Mouse (Mus musculus): ENCODE data around the gene Atp6v1g2.

Atp6v1g2 gene

DNA sequence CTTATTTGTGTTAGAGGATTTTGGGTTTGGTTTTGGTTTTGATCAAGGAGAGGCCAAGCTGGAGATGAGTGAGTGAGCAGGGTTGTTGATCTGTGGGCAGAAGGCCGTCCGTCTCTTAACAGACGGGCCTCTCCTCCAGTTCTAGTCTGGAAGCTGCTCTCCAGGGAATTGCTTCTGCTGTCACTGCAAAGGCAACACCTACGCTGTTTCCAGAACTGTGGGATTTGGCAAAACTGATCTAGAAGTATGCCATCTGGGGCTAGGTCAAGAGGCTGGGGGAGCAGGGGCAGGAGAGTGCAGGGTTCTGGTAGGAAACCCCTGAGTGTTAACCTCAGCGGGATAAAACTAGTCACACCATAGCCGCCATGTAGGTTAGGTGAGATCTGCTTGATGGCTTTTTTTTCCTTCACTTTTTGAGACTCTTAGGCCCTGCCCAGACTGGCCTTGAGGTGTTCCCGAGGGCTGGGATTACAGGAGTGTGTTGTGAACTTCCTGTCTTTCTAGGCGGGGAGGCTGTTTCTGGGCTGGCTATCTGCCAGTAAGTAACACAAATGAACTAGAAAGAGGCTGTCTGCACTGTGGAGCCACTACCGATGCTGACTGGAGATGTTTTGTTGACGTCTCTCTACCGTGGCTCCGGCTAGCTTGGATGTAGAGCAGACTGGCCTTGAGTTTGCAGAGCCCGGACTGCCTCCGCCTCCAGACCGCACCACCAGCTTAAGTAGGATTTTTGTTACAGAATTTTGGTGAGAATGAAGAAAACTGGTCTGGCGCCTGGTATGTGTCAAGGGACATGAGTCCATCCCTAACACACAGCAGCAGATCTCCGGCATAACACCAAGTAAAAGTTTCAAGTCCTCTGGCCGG lies at the start of gene Atp6v1g2:
TSS of gene Atp6v1g2 (plus strand) at position 547 of the 867 bp plus-strand sequence.
- DNase-seq (ENCODE audit: low spot score in 2 of 2): no peak

DNA sequence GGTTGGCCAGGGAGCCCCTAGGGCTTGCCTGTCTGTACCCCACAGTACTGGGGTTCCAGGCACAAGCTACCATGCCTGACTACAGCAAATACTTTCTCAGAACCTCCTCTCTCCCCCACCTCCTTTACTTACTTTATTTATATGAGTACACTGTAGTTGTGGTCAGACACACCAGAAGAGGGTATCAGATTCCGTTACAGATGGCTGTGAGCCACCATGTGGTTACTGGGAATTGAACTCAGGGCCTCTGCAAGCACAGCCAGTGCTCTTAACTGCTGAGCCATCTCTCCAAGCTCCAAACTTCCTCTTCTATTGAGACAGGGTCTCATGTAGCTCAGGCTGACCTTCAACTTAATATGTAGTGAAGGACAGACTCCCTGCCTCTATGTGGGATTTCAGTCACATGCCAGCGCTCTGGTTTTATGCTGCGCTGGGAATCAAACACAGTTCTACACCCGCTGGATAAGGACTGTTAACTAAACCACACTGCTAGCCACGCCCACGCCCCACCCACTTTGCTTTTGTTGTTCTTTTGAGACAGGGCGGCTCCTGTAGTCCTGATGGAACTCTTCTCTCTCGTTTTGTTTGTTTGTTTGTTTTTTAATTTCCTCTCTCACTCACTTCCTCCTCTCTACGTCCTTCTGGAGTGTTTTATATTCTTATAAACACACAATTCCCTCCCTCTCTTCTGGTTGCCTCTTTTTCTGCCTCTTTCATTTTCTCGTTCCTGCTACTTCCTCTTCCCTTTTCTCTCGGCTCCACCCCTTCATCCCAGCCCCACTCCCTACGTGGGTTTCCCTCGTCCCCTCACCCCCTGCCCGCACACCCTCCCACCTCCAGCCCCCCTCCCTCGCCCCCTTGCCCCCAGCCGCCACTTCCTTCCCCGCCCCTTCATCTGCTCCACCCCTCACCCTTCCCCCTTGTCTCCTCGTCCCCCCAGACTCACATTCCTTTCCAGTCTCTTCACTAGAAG lies 47.5 kb upstream of the Atp6v1g2 start:
- peak in 1 of 2 experiments; percentile 64 for DNase-seq (ENCODE audit: low spot score in 2 of 2)

DNA sequence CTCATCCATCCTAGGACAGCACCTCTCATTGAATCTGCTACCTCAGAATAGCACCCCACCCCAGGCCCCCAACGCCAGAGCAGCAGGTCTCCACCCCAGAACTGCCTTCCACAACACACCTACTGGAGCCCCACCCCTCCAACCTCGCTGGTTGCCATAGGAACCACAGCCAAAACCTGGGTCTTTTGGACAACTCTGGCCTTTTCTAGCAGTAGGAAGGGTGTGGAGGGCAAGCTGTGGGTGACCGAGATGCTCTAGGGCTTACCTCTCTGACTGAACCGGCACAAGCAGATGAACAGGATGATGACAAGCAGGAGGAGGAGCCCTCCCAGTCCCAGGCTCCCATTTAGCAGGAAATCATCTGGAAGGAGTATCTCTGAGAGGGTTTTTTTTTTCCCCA lies 46.8 kb upstream of the Atp6v1g2 start:
- no peak for DNase-seq (ENCODE audit: low spot score in 2 of 2)

DNA sequence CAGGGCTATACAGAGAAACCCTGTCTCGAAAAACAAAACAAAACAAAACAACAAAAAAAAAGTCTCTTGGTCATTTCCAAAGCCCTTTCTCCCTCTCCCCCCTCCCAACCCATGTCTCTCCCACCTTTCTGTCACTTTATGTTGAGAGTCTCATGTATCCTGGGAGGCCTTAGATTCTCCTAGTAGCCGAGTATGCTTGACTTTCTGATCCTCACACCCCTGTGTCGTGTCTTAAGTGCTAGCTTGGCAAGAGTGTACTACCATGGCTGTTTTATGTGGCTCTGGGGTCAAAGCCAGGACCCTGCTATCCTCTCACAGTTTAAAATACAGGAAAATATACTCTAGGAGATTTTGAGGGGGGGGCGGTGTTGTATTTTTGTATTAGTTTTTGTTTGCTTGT lies 46.1 kb upstream of the Atp6v1g2 start:
- no peak for DNase-seq (ENCODE audit: low spot score in 2 of 2)

DNA sequence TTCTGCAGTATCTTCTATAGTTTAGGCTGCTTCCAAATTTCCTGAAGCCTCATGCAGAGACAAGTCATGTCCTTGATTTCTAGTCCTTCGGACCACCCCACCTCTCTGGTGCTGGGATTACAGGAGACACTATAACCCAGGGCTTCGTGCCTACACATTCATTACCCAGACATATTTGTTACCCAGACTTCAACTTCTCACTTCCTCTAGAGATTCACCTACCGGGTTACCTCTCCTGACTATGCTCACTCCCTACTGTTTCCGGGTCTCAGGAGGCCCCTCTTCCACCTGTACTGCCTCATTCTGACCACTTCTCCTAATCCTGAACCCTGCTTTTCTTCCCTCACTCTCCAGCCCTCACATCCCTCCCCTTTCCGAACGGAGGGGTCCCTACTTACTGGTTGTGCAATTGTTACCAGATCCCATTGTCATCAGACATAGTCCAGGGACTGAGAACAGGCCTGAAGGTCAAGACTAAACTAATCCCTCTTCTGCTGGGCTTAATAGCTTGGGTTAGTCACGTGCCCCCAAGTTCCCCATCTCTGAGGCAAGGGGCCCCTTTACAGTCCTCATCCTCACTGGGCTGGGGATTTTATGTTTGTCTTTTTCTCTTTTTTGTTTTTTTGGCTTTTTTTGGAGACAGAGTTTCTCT lies 45.4 kb upstream of the Atp6v1g2 start, which contains the start of gene Lst1:
TSS of gene Lst1 (minus strand) at position 481 of the 652 bp plus-strand sequence.
- DNase-seq (ENCODE audit: low spot score in 2 of 2): no peak

DNA sequence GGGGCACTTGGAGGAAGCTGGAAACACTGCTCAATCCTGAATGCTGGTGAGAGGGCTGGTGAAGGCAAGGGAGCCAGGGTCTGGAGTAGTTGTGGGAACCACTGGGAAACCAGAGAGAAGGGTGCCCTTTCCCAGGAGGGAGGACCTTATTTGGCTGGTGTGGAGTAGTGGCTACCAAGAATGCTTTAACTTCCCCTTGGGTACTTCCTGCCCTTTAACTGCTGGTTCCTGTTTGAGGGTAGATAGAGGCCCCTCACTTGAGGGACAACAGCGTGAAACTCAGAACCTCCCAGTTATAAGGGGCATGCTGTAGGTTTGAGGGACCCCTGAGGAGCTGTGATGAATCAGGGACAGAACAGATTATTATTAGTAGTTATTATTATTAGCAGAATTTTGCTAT lies 44.3 kb upstream of the Atp6v1g2 start:
- no peak for DNase-seq (ENCODE audit: low spot score in 2 of 2)

DNA sequence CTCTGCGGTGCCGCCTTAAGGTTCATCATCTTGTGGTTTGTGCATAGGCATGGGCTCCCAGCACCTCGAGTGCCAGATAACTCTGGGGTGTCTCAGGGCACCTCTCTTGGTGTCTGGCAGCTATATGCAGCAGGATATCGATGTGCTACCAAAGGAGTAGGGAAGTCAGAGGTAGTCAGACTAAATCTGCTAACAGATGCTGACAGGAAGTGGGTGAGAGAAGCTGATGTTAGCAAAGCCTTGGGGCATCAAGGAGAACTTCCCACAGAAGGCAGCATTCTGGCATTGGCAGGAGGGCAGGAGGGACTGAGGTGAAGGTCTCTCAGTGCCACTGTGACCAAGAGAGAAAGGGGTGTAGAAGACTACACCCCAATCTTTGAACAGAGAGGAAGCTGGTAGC lies 43.4 kb upstream of the Atp6v1g2 start:
- DNase-seq (ENCODE audit: low spot score in 2 of 2): no peak

DNA sequence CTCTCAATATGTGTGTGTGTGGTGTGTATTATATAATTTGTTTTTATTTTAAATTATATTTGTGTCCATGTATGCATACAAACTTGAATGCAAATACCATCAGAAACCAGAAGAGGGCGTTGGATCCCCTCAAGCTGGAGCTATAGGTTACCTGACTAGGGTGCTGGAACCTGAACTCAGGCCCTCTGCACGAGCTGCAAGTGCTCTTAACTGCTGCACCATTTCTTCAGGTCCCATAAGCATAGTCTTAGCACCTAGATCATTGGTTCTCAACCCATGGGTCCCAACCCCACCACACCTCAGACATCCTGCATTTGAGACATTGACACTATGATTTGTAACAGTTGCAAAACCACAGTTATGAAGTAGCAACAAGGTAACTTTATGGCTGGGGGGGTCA lies 41.7 kb upstream of the Atp6v1g2 start:
- DNase-seq (ENCODE audit: low spot score in 2 of 2): no peak

DNA sequence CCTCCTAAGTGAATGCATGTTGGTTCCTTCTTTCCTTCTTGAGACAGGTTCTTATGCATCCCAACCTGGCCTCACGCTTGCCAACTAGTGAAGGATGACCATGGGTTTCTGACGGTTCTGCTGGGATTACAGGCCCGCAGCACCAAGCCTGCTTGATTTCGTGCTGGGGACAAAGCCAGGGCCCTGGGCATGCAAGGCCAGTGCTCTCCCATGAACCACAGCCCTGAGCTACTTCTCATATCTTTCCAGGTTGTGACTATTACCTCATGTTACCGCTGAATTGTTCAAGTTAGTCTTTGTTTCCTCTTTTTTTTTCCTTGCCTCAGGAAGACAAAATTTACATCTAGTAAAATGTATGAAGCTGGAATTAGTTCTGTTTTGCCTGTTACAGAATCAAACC lies 40.5 kb upstream of the Atp6v1g2 start:
- DNase-seq (ENCODE audit: low spot score in 2 of 2): no peak

DNA sequence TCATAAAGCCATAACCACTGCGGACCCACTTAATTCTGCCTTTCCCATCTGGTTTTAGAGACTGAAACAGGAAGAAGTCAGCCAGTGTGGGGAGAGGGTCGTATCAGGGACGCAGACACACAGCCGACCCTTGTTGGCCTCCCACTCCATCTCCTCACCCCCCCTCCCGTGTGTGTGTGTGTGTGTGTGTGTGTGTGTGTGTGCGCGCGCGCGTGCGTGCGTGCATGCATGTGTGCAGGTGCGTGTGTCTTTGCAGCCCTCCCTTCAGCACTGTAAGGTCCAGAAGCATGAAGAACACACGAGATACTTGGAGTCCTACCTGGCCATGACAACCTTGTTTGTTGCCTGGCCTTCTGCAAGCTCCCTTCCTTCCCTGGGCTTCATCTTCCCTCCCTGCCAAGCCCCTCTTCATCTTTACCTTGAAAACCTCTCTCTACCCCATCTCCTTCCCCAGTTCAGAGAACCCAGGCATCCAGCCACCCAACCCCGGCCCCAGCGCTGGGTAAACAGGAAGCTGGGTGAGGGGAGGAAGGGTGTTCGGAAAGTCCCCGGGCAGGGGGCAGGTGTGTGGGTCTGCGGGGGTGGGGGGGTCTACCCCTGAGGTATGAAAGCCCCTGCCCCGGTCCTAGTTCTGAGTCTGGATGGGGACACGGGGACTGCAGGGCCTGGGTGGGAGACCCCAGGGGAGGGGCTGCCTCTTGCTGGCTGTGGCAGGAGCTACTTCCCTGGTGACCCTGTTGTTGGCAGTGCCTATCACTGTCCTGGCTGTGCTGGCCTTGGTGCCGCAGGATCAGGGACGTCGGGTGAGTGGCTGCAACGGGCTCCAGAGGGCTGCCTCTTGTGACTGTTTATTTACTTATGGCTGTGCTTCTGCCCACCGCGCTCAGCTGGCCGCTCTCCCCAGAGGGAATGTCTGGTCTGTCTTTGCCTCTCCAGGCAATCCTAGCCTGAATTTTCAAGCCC lies 39.3 kb upstream of the Atp6v1g2 start, which contains the start of gene Ltb:
TSS of gene Ltb (plus strand) at position 559 of the 963 bp plus-strand sequence.
- DNase-seq (ENCODE audit: low spot score in 2 of 2): no peak

DNA sequence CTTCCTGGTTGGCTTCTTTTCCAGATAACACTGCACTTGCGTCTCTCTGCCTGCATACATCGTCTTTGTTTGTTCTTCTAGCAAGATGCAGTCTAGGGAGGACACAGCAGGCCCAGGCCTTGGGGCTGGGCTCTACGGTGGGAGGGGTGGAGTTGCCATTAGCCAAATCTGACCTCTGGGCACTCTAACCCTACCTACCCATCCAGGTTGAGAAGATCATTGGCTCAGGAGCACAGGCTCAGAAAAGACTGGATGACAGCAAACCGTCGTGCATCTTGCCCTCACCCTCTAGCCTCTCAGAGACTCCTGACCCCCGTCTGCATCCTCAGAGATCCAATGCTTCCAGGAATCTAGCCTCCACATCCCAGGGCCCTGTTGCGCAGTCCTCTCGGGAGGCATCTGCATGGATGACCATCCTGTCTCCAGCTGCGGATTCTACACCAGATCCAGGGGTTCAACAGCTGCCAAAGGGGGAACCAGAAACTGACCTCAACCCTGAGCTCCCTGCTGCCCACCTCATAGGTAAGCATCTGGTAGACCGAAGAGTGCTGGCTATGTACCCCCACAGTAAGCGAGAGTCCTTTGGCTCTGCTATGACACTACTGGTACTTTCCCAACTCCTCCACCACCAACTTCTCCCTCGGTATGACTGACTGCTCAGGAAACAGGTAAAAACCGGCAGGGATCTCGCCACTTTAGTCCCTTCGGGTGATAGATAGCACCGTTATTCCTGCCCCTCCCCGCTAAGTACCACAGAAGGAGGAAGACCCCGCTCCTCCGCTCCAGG lies 38.4 kb upstream of the Atp6v1g2 start:
- DNase-seq (ENCODE audit: low spot score in 2 of 2): no peak

DNA sequence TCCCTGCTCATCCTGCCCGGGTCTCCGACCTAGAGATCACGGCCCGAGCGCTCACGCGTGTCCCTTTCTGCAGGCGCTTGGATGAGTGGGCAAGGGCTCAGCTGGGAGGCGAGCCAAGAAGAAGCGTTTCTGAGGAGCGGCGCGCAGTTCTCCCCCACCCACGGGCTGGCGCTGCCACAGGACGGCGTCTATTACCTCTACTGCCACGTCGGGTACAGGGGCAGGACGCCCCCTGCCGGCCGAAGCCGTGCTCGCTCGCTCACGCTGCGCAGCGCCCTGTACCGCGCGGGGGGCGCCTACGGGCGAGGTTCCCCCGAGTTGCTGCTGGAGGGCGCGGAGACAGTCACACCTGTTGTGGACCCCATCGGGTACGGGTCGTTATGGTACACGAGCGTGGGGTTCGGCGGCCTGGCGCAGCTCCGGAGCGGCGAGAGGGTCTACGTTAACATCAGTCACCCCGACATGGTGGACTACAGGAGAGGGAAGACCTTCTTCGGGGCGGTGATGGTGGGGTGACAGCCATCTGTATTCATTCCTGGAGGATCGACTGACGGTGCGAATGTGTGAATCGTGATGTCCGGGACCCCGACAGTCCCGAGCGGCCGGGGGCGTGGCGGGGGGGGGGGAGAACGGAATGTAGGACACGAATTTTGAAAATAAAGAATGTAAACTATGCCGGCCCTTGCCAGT lies 37.7 kb upstream of the Atp6v1g2 start:
- peak; percentile 63 to 76 for DNase-seq (ENCODE audit: low spot score in 2 of 2)

DNA sequence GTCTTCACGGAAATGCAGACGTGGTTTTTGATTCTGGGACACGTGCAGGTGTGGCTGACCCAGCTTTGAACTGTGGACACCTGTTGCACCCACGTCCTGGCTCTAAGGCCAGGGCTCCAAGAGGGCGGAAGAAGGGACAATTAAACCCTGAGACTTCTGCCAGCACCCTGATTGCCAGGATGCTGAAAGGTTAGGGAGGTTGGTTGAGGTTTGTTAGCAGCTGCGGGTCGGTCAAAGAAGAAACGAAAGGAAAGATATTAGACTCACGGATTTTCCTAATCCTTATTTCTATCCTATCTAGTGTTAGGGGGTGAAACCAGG lies 37.2 kb upstream of the Atp6v1g2 start:
- DNase-seq (ENCODE audit: low spot score in 2 of 2): no peak

DNA sequence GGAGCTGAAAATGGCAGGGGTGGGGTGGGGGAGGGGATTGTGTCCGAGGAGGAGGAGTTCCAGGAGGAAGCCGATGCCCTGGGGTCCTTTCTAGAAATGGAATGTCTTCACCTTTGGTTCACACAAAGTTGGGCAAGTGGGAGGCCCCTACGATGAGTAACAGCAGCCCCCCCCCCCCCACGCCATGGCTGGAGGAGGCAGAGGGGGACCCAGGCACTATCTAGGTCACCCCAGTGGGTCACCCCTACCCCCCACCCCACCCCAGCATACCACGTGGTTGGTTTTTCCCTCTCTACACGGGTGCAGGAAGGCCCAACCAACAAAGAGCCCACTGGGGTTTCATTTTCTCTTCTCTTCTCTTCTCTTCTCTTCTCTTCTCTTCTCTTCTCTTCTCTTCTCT lies 36.3 kb upstream of the Atp6v1g2 start:
- no peak for DNase-seq (ENCODE audit: low spot score in 2 of 2)

DNA sequence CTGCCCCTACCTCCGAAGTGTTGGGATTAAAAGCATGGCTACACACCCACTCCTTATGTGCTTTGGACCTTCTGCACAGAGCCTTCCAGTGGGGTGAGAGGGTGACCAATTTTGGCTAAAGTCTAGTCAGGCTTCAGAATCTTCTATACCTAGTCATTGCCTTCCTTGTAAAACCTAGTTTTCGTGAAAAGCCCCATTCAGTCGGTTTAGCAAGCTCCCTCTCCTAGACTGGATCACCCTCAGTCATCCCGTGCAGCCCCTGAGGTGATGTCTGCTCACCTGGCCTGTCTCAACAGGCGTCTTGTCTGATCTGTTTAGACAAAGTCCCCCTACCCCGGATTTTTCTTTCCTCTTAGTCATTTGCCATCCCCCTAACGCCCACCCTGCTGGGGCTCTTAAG lies 35.4 kb upstream of the Atp6v1g2 start:
- no peak for DNase-seq (ENCODE audit: low spot score in 2 of 2)

DNA sequence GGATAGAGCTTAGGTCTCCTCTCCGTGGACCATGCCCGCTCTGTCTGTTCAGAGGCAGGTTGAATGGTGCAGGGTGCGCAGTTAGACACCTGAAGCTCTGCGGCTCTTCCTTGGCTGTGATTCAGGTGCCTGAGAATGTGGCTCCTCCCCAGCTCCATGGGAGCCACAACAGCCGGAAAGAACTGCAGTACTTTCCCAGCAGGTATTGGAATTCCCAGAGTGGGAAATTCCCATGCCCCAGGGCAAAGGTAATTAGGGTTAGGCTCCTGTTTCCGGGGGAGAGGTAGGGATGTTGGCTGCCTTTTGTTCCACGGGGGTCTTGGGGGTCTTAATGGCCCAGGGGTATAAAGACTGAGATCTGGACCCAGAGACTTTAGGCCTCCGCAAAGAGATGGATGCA lies 34.5 kb upstream of the Atp6v1g2 start:
- DNase-seq (ENCODE audit: low spot score in 2 of 2): no peak

DNA sequence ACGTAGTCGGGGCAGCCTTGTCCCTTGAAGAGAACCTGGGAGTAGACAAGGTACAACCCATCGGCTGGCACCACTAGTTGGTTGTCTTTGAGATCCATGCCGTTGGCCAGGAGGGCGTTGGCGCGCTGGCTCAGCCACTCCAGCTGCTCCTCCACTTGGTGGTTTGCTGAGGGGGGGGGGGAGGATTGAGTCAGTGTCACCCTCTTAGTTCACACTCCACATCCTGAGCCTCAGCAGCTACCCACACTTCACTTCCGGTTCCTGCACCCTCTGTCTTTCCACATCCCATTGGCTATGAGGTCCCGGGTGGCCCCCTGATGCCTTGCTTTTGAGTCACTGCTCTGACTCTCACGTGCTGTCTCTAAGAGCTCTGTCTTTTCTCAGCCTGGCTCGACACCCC lies 33.1 kb upstream of the Atp6v1g2 start:
- no peak for DNase-seq (ENCODE audit: low spot score in 2 of 2)

DNA sequence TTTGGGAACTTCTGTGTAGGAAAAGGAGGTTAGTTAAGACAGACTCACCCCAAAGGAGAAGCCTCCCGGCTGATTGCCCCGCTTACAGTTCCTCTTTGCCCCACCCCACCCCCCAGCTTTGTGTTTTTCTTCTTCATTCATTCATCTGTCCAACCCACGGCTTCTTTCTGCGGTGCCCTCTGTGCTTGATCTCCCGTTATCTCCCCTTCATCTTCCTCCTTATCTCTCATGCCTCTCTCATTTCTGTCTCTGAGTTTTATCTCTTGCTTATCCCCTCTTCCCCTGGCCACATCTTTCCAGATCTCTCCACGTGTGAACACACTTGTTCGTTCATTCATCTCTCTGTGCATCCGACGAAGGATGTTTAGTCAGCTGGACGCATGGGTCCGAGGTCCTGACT lies 32.3 kb upstream of the Atp6v1g2 start:
- no peak for DNase-seq (ENCODE audit: low spot score in 2 of 2)

DNA sequence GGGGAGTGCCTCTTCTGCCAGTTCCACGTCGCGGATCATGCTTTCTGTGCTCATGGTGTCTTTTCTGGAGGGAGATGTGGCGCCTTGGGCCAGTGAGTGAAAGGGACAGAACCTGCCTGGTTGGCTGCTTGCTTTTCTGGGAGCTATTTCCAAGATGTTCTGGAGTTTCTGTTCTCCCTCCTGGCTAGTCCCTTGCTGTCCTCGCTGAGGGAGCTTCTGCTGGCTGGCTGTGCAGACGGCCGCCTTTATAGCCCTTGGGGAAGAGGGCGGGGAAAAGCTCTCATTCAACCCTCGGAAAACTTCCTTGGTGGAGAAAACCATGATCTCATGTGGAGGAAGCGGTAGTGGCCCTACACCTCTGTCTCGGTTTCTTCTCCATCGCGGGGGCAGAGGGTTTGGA lies 31.7 kb upstream of the Atp6v1g2 start, which contains the start of gene Tnf:
TSS of gene Tnf (minus strand) at position 221 of the 400 bp plus-strand sequence.
- no peak for DNase-seq (ENCODE audit: low spot score in 2 of 2)
